Mouse (Mus musculus) ES-Bruce4 (cell line): ENCODE measurements around the gene Mettl25.

ENCODE experiments used
- CTCF ChIP-seq: IDR thresholded peaks from one replicate; pipeline ENCODE4 v1.8.1; 2011; ENCODE audit warnings: low read depth, low read length
- EP300 ChIP-seq: IDR thresholded peaks from 2 replicates; pipeline ENCODE4 v1.6.1; 2011; ENCODE audit warnings: low read depth, low read length; ENCODE audit not compliant: insufficient read depth
- POLR2A ChIP-seq: IDR thresholded peaks from one replicate; pipeline ENCODE4 v1.8.1; 2011; ENCODE audit warnings: low read length; ENCODE audit not compliant: insufficient read depth

DNA sequence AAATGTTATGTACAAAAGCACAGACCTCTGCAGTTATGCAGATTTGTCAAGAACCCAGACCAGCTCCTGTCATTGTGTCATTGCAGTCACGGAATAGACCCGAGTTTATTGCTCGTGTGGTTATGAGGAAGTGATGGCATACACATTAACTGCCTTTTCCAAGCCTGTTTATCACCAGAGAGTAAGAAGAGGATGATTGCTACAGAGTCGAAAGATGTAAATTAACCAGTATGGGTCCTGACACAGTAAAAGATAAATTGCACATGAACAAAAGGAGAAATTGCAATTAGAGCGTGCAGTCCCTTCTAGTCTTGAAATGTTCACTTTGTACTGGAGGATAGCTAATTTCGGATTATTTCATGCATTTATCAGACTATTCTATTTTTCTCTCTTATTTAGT lies 113.8 kb downstream of the Mettl25 start:
- no peak for TF ChIP-seq CTCF
- no peak for TF ChIP-seq POLR2A
- no peak for TF ChIP-seq EP300
